Mouse (Mus musculus): Measurements from ENCODE around the gene Nxt1. TPM values are rescaled to one million over a fixed set of nuclear protein-coding genes. Genes with fewer than 3 reads are reported as not detected.

Nxt1 gene
- polyA plus RNA-seq, 1 experiment from 2014 or later: 50.4 TPM

Other genes starting within 250 kb of the Nxt1 start
- gene Cd93, start 229.0 kb upstream of the Nxt1 start, polyA plus RNA-seq (2015; fragmentation: Nextera tagmentation; extraction: Ambion mirVana): 24.4 and 25.3 TPM in 2 replicates
- gene Gzf1, start 8.4 kb downstream of the Nxt1 start, polyA plus RNA-seq (2015; fragmentation: Nextera tagmentation; extraction: Ambion mirVana): 13.1 and 13.2 TPM in 2 replicates
- gene Napb, start 59.9 kb downstream of the Nxt1 start, polyA plus RNA-seq (2015; fragmentation: Nextera tagmentation; extraction: Ambion mirVana): 2.2 and 2.4 TPM in 2 replicates
- gene Cstl1, start 77.8 kb downstream of the Nxt1 start, polyA plus RNA-seq (2015; fragmentation: Nextera tagmentation; extraction: Ambion mirVana): not detected in 2 replicates
- not detected in 2 replicates for gene Cst11, start 98.9 kb downstream of the Nxt1 start, polyA plus RNA-seq (2015; fragmentation: Nextera tagmentation; extraction: Ambion mirVana)
- not detected in 2 replicates for gene 8030411F24Rik, start 109.4 kb downstream of the Nxt1 start, polyA plus RNA-seq (2015; fragmentation: Nextera tagmentation; extraction: Ambion mirVana)
- gene Cst12, start 116.8 kb downstream of the Nxt1 start, polyA plus RNA-seq (2015; fragmentation: Nextera tagmentation; extraction: Ambion mirVana): not detected in 2 replicates
- gene Cst8, start 126.2 kb downstream of the Nxt1 start, polyA plus RNA-seq (2015; fragmentation: Nextera tagmentation; extraction: Ambion mirVana): not detected in 2 replicates
- gene Cst13, start 147.5 kb downstream of the Nxt1 start, polyA plus RNA-seq (2015; fragmentation: Nextera tagmentation; extraction: Ambion mirVana): not detected in 2 replicates
- 3.3 and 3.9 TPM in 2 replicates for gene Cst9, start 162.5 kb downstream of the Nxt1 start, polyA plus RNA-seq (2015; fragmentation: Nextera tagmentation; extraction: Ambion mirVana)
- gene 9230104L09Rik, start 192.4 kb downstream of the Nxt1 start, polyA plus RNA-seq (2015; fragmentation: Nextera tagmentation; extraction: Ambion mirVana): 0.71 TPM in 1 of 2 replicates, not detected in the other
- gene Cst3, start 203.1 kb downstream of the Nxt1 start, polyA plus RNA-seq (2015; fragmentation: Nextera tagmentation; extraction: Ambion mirVana): 753 and 907 TPM in 2 replicates